Mouse (Mus musculus) embryonic facial prominence, embryonic 15.5 days (tissue): ENCODE results near the gene Fstl4. TPM values are rescaled to one million over a fixed set of nuclear protein-coding genes. Genes with fewer than 3 reads are reported as not detected.

Experiments
- ATAC-seq: fragments of 200-750 bp; cut with Nextera tagmentation; 2 replicates; pipeline ENCODE4 v1.8.0; 2017; ENCODE audit warnings: low read depth, moderate TSS enrichment; ENCODE audit not compliant: insufficient number of reproducible peaks, low FRiP score, low TSS enrichment
- H3K27ac ChIP-seq: fragments of 300-500 bp; sonication (generic); replicated peaks from 2 replicates; pipeline ENCODE4 v1.5.1; 2015; ENCODE audit warnings: mild to moderate bottlenecking, inconsistent platforms
- H3K27me3 ChIP-seq: fragments of 300-500 bp; sonication (generic); 2 replicates; pipeline ENCODE4 v1.6.1; 2015; ENCODE audit warnings: inconsistent platforms
- H3K36me3 ChIP-seq: fragments of 300-500 bp; sonication (generic); 2 replicates; pipeline ENCODE4 v1.6.1; 2015; ENCODE audit warnings: mild to moderate bottlenecking, inconsistent platforms
- H3K4me1 ChIP-seq: fragments of 300-500 bp; sonication (generic); 2 replicates; pipeline ENCODE4 v1.6.1; 2015; ENCODE audit warnings: inconsistent platforms
- H3K4me2 ChIP-seq: fragments of 300-500 bp; sonication (generic); replicated peaks from 2 replicates; pipeline ENCODE4 v1.6.1; 2015; ENCODE audit warnings: mild to moderate bottlenecking, inconsistent platforms
- H3K4me3 ChIP-seq: fragments of 300-500 bp; sonication (generic); replicated peaks from 2 replicates; pipeline ENCODE4 v1.5.1; 2015; ENCODE audit warnings: mild to moderate bottlenecking, inconsistent platforms
- H3K9ac ChIP-seq: fragments of 300-500 bp; sonication (generic); 2 replicates; pipeline ENCODE4 v1.6.1; 2015; ENCODE audit warnings: inconsistent platforms
- H3K9me3 ChIP-seq: fragments of 300-500 bp; sonication (generic); replicated peaks from 2 replicates; pipeline ENCODE4 v1.6.1; 2016; ENCODE audit warnings: inconsistent platforms
- WGBS: fragments of 180-500 bp; shearing (Covaris S2); methylation state at CpG from one replicate; pipeline ENCODE4 v1.1.7; 2015; 5-methylcytosine and 5-hydroxymethylcytosine counted together
- polyA plus RNA-seq: library from polyadenylated mRNA; unstranded; fragments of >200 nt; fragmentation: Nextera tagmentation; extraction: Ambion mirVana; gene quantifications from 2 replicates; pipeline ENCODE4 v1.2.1, GENCODE M21; 2015

Gene Fstl4
- 2.3 and 3.1 TPM in 2 replicates for polyA plus RNA-seq

DNA sequence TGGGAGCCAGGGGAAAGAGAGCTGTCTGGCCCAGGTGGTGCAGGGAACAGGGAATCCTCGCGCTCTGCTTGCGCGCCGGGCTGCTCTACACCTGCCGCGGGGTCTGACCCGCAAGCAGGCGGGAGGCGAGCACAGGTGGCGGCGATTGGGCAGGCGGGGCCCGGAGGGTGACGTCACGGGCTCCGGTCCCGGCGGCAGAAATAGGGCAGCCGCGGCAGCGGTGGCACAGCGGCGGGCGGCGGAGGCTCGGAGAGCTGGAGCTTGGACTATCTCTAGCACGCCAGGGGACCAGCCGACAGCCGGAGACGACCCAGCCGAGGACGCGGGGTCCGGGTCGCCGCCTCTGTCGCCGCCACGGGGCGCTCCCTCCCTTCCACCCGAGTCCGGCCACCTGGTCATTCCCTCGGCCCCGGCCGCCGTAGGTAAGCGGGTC, at the start of gene Fstl4:
Fstl4 (plus strand) TSS at position 174 of the 433 bp plus-strand sequence.
- peak within 1 kb of the TSS; percentile 94 for H3K4me2 ChIP-seq
- no peak for ATAC-seq
- no peaks in the 10 kb centered on the region for H3K9me3 ChIP-seq
- peaks cover 17% of the 10 kb centered on the region for H3K4me1 ChIP-seq
- H3K27me3 ChIP-seq = peaks cover 54% of the 10 kb centered on the region
- no peak within 1 kb of the TSS for H3K27ac ChIP-seq
- H3K4me3 ChIP-seq = peak within 1 kb of the TSS; percentile 50
- peak within 1 kb of the TSS; percentile 22; the same call in 1 of the 2 replicates for H3K9ac ChIP-seq
- 0% methylated on average over 48 of the region's 48 CpGs for WGBS
- no peaks in the 10 kb centered on the region for H3K36me3 ChIP-seq

DNA sequence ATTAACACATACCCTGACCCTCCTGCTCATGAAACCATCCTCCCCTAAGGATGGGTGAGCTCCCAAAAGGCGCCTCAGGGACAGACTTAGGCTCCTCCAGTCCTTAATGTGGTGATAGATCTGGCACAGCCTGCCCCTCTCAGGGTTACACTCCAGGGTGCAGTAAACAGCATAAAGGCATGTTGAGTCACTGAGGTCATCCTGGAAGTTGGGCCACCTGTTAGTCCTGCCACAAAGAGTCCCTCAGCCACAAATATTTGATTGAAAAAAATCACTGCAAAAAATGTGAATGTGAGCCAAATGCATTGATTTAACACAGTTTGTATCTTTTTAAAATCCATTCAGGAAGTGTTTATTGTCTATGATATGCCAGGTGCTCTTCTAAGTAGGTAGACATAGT, 45.9 kb upstream of the Fstl4 start:
- Histone ChIP-seq H3K4me1 (no peaks in the 10 kb centered on the region), H3K9ac (no peak overlapping the region), H3K4me3 (no peak overlapping the region), H3K27me3 (no peaks in the 10 kb centered on the region), H3K36me3 (no peaks in the 10 kb centered on the region), H3K9me3 (no peaks in the 10 kb centered on the region), H3K4me2 (no peak overlapping the region), H3K27ac (no peak overlapping the region)
- WGBS = 57% methylated on average over 1 of the region's 1 CpGs
- ATAC-seq = no peak

DNA sequence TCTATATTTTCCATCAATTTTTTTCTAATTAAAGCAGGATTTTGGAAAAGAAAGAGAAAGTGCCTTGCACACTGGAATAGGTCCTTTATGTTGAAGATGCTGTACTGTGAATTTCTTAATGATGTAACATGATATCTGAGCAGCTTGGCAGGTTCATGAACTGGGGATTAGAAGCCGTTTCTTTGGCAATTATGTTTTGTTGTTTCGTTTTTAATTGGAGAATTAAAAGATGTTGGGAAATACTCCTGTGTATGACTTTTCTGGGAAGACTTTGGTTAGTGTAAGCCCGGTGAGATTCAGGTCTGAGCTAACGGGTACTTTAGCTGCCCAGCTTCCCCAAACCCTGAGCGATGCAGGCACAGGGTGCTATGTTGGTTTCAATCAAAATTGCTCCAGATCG, 43.3 kb upstream of the Fstl4 start:
- Histone ChIP-seq H3K27ac (no peak overlapping the region), H3K4me1 (no peaks in the 10 kb centered on the region), H3K9me3 (no peaks in the 10 kb centered on the region), H3K27me3 (no peaks in the 10 kb centered on the region), H3K9ac (no peak overlapping the region), H3K36me3 (no peaks in the 10 kb centered on the region), H3K4me3 (no peak overlapping the region), H3K4me2 (no peak overlapping the region)
- no peak for ATAC-seq
- 58% methylated on average over 6 of the region's 6 CpGs for WGBS

DNA sequence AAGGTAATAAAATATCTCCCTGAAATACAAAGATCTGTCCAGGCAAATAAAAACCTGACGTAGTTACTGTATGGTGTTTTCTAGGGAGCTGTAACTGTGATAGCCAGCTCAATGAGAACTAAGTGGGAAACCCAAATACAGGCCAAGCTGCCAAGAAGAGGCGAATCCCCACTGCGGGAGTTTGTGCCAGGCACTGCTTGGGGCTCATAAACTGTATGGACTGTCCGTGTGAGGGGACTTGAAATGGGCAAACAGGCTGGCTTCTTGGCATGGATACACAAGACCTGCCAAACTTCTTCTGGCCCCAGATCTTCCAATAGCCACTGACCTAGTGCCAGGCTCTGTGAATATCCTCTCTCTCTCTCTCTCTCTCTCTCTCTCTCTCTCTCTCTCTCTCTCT, 41.7 kb upstream of the Fstl4 start:
- Histone ChIP-seq H3K9ac (no peak overlapping the region), H3K9me3 (no peaks in the 10 kb centered on the region), H3K27ac (no peak overlapping the region), H3K36me3 (no peaks in the 10 kb centered on the region), H3K4me2 (no peak overlapping the region), H3K4me1 (no peaks in the 10 kb centered on the region), H3K4me3 (no peak overlapping the region), H3K27me3 (no peaks in the 10 kb centered on the region)
- WGBS = 94% methylated on average over 4 of the region's 4 CpGs
- no peak for ATAC-seq

DNA sequence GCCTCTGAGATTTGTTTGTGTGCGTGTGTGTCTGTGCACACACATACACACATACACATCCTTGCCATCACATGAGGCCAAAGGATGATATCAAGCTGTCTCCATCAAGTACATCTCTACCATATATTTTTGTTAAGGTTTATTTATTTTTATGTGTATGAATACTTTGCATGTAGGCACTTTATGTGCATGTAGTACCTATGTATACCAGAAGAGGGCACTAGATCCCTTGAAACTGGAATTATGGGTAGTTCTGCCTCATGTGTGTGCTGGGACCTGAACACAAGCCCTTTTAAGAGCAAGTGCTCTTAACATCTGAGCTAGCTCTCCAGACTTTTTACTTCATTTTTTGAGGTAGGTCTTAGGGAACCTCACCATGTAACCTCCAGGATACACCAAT, 38.4 kb upstream of the Fstl4 start:
- Histone ChIP-seq H3K9ac (no peak overlapping the region), H3K4me2 (no peak overlapping the region), H3K27me3 (no peaks in the 10 kb centered on the region), H3K9me3 (no peaks in the 10 kb centered on the region), H3K27ac (no peak overlapping the region), H3K36me3 (no peaks in the 10 kb centered on the region), H3K4me1 (no peaks in the 10 kb centered on the region), H3K4me3 (no peak overlapping the region)
- ATAC-seq = no peak
- WGBS = 97% methylated on average over 1 of the region's 1 CpGs

DNA sequence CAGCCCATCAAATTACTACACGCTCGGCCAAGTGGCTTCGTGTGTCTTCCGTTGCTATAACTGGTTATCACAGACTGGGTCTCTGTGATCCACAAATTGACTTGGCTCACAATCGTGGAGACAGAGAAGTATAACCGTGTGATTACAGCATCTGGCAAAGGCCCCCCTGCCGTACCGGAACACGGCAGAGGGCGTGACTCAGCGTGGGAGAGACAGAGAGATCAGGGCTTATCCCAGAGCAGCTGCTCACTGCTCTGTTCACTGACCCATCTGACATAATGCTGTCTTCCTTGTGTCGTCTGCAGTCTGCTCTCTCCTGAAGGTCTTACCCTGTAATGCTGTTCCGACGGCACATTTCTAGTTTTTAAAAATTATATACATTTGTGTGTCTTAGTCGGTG, 36.0 kb upstream of the Fstl4 start:
- H3K4me2 ChIP-seq = no peak overlapping the region

DNA sequence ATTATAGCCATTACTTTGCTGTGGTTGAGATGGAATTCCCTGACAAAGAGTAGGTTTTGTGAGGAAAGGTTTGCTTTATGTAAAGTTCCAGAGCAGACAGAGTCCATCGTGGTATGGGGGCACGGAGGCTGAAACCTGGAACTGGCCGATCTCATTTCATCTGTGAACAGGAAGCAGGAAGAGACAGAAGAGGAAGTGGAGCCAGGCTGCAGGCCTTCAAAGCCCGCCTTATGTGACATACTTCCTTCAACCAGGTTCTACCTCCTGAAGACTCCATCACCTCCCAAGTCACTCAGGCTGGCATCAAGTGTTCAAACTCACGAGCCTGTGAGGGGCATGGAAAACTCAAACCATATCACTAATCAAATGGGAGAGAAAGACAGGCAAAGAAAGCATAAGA, 34.5 kb upstream of the Fstl4 start:
- Histone ChIP-seq H3K36me3 (no peaks in the 10 kb centered on the region), H3K27ac (no peak overlapping the region), H3K4me1 (no peaks in the 10 kb centered on the region), H3K4me2 (no peak overlapping the region), H3K4me3 (no peak overlapping the region), H3K27me3 (no peaks in the 10 kb centered on the region), H3K9ac (no peak overlapping the region), H3K9me3 (no peaks in the 10 kb centered on the region)
- ATAC-seq = no peak
- WGBS = 81% methylated on average over 5 of the region's 5 CpGs

More for the DNA sequence above, 36.0 kb upstream of the Fstl4 start:
- no peak overlapping the region for H3K4me3 ChIP-seq
- no peak overlapping the region for H3K27ac ChIP-seq
- H3K9ac ChIP-seq = no peak overlapping the region
- no peaks in the 10 kb centered on the region for H3K9me3 ChIP-seq
- H3K4me1 ChIP-seq = no peaks in the 10 kb centered on the region
- no peak for ATAC-seq
- no peaks in the 10 kb centered on the region for H3K36me3 ChIP-seq
- WGBS = 68% methylated on average over 15 of the region's 15 CpGs
- H3K27me3 ChIP-seq = no peaks in the 10 kb centered on the region

DNA sequence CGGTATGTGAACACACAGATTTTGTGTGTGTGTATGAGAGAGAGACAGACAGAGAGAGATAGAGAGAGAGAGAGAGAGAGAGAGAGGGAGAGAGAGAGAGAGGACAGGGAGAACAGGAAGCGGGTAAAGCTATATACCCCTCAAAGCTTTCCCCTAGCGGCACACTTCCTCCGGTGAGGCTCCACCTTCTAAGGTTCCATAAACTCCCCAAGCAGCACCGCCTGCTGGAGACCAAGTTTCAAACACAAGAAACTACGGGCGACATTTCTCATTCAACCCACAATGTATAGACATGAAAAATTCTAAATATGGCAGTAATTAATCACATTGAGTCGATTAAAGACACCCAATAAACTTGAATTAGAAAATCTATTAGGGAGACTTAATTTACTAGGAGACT, 32.5 kb upstream of the Fstl4 start:
- no peaks in the 10 kb centered on the region for H3K36me3 ChIP-seq

DNA sequence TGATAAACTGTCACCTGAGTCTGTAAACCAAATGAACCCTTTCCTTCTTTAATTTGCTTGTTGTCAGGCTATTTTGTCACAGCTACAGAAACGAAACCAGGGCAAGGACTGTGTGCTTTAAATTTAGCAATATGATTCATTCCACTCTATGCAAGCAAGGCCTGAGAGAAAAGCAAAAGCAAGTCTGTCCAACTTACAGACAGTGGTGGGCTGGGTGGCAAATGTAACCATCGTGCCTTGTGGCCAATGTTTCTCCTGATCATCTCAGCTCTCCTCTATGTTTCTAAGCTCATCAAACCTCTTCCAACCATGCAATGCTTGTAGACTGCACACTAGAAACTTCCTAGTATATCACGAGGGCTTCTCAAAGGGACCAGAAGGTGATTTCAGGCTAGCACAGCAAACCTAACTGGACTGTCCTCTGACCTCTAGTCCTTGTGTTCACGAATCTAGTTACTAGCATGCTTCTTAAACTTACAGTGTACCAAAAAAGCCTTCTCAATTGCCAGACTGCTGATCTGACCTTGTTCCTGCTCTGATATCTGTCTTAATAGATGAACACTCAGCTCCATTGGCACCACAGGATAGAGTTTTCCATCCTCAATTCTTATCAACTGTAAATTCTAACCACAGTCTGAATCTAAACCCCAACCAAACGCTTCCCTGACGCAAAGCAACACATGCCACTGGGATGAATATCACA, 29.8 kb upstream of the Fstl4 start:
- 85% methylated on average over 6 of the region's 6 CpGs for WGBS

More for the DNA sequence above, 32.5 kb upstream of the Fstl4 start:
- H3K9ac ChIP-seq = no peak overlapping the region
- ATAC-seq = no peak
- WGBS = 46% methylated on average over 8 of the region's 8 CpGs
- no peak overlapping the region for H3K4me3 ChIP-seq
- H3K4me2 ChIP-seq = no peak overlapping the region
- H3K9me3 ChIP-seq = no peaks in the 10 kb centered on the region
- H3K27me3 ChIP-seq = no peaks in the 10 kb centered on the region
- H3K27ac ChIP-seq = no peak overlapping the region
- H3K4me1 ChIP-seq = no peaks in the 10 kb centered on the region

DNA sequence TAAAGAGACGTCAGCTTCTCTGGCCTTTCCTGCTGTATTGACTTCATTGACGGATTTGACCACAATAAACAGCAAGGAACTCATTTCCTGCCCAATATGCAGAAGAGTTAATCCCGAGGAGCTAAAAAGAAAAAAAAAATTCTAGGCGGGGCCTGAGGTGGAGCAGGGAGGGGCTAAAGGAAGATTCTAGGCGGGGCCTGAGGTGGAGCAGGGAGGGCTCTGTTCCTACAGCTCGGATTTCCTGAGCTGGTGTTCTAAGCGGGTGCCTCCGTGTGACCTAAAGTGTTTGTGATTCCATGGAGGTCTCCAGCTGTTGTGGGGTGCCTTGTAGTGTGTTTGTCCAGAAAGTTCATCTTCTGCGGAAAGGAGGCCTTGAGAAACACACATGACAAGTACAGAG, 25.2 kb upstream of the Fstl4 start:
- Histone ChIP-seq H3K4me2 (no peak overlapping the region), H3K9me3 (no peaks in the 10 kb centered on the region)

More for the DNA sequence above, 29.8 kb upstream of the Fstl4 start:
- H3K9ac ChIP-seq = no peak overlapping the region
- no peak overlapping the region for H3K4me3 ChIP-seq
- H3K4me2 ChIP-seq = no peak overlapping the region
- H3K36me3 ChIP-seq = no peaks in the 10 kb centered on the region
- H3K4me1 ChIP-seq = no peaks in the 10 kb centered on the region
- H3K27ac ChIP-seq = no peak overlapping the region
- H3K27me3 ChIP-seq = no peaks in the 10 kb centered on the region
- H3K9me3 ChIP-seq = no peaks in the 10 kb centered on the region
- no peak for ATAC-seq

DNA sequence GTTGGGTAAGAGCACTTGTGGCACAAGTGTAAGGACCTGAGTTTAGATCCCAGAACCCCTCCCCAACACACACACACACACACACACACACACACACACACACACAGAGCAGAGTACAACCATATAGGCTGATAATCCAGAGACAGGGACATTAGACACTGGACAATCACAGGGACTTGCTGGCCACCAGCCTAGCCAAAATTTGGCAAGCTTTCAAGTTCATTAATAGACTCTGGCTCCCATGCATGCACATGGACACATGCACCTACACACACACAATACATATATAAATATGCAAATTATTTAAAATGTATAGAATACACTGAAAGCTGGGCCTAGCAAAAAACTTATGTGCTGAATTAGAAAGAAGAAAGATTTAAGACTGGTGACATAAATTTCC, 24.0 kb upstream of the Fstl4 start:
- Histone ChIP-seq H3K4me1 (no peaks in the 10 kb centered on the region), H3K27ac (no peak overlapping the region), H3K9me3 (no peaks in the 10 kb centered on the region), H3K9ac (no peak overlapping the region), H3K4me3 (no peak overlapping the region), H3K36me3 (no peaks in the 10 kb centered on the region), H3K4me2 (no peak overlapping the region), H3K27me3 (no peaks in the 10 kb centered on the region)
- ATAC-seq = no peak

More for the DNA sequence above, 25.2 kb upstream of the Fstl4 start:
- Histone ChIP-seq H3K4me3 (no peak overlapping the region), H3K27me3 (no peaks in the 10 kb centered on the region), H3K4me1 (no peaks in the 10 kb centered on the region), H3K27ac (no peak overlapping the region), H3K36me3 (no peaks in the 10 kb centered on the region), H3K9ac (no peak overlapping the region)
- ATAC-seq = no peak
- 20% methylated on average over 9 of the region's 9 CpGs for WGBS

DNA sequence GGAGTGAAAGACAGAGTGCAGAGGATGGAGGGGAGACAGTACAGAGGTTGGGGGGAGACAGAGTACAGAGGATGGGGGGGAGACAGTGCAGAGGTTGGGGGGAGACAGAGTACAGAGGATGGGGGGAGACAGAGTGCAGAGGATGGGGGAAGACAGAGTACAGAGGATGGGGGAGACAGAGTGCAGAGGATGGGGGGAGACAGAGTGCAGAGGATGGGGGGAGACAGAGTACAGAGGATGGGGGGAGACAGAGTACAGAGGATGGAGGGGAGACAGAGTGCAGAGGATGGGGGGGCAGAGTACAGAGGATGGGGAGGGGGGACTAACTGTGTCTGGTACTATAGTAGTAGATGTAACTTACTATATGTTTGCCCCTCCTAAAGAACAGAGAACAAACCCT, 20.5 kb upstream of the Fstl4 start:
- no peak overlapping the region for H3K4me3 ChIP-seq
- H3K27me3 ChIP-seq = no peaks in the 10 kb centered on the region
- no peak overlapping the region for H3K4me2 ChIP-seq
- H3K4me1 ChIP-seq = no peaks in the 10 kb centered on the region
- no peaks in the 10 kb centered on the region for H3K36me3 ChIP-seq
- no peak overlapping the region for H3K27ac ChIP-seq
- H3K9me3 ChIP-seq = no peaks in the 10 kb centered on the region
- no peak for ATAC-seq
- no peak overlapping the region for H3K9ac ChIP-seq
